Mouse (Mus musculus) small intestine, adult 2 months (tissue): ENCODE results near the gene 2410137M14Rik.

Source experiments
- CTCF ChIP-seq: fragments of 200-500 bp; IDR thresholded peaks from 2 replicates; pipeline ENCODE4 v1.5.1; 2012; ENCODE audit warnings: low read depth, mild to moderate bottlenecking, control low read depth, inconsistent platforms, low read length, moderate library complexity, mixed read lengths; ENCODE audit not compliant: insufficient replicate concordance, insufficient read length; ENCODE audit errors: extremely low read depth
- POLR2A ChIP-seq: fragments of 200-500 bp; IDR thresholded peaks from 2 replicates; pipeline ENCODE4 v1.6.1; 2012; ENCODE audit warnings: low read depth, mild to moderate bottlenecking, control low read depth, inconsistent platforms, low read length, moderate library complexity

GRCm38 (mm10) chr17:36957999-36958743, 22.9 kb downstream of the 2410137M14Rik start, which contains the start of the genes Znrd1 and Znrd1as:
- TF ChIP-seq POLR2A (peak; percentile 61), CTCF (no peak)
